Mouse (Mus musculus): Measurements from ENCODE around the gene Ssh3.
"Not testable (repeated sequence)": the region's sequence is repeated elsewhere in the genome, so short reads cannot be mapped to it uniquely, and the experiment has no call there.

The Ssh3 gene

GRCm38 (mm10) chr19:4248683-4249082 is 20.3 kb downstream of the Ssh3 start:
- not testable (repeated sequence) for DNase-seq (ENCODE audit: extremely low read depth, low read depth)

- DNase-seq (ENCODE audit: extremely low read depth, low read depth), result peak; percentile 23
Measured at GRCm38 (mm10) chr19:4247010-4247409, 22.0 kb downstream of the Ssh3 start.

DNA sequence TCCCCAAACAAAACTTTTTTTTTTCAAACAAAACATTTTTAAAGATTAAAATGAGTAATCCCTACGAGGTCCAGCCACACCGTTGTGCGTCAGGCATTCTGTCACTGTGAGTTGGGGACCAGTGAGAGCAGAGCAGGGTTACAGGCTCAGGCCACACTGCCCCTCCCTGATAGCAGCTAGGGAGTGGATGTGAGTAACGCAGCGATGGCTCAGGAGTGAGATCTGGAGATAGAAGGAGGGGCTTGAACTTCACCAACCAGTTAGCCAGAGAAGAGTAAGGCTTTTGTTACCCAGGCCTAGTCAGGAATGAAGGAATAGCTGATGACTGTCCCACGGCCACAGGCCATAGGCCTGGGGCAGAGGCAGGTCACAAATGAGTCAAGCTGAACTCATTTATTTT is 24.2 kb downstream of the Ssh3 start:
- DNase-seq (ENCODE audit: extremely low read depth, low read depth), result no peak

- DNase-seq (ENCODE audit: extremely low read depth, low read depth), result no peak
Measured at GRCm38 (mm10) chr19:4242416-4242815, 26.6 kb downstream of the Ssh3 start.

DNA sequence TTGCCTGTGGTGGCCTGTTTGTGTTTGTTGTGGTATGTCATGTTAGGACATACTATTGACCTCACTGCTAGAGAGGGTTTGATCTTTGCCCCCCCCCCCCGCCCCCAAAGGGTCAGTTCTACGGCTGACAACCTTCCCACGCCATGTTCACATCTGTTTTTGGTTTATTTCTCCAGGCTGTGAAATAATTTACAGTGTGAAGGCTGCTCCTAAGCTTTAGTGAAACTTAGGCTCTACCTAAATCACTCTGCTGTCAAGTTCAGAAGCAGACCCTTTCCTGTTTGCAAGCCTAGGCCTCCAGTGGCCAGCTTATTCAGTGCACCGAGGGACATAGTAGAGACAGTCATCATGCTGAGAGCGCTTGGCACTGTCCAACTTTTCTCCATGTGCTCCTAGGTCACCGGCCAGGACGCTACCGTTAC is 28.7 kb downstream of the Ssh3 start:
- no peak for DNase-seq (ENCODE audit: extremely low read depth, low read depth)

DNA sequence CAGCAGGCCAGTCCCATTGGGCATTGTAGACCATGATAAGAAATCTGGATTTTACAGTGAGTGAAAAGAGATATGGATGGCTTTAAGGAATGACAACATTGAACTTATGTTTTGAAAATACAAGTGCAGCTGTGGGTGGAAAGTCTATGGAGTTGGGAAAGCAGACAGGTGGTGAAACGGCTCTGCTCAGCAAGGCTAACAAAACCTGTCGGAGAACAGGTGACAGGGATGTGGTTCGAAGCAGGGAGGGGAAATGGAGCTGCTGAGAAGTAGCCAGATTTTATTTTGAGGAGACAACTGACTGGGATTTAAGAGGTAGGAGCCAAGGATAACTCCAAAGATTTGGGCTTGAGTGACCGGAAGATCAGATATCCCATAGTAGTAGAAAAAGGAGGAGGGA is 34.4 kb downstream of the Ssh3 start:
- no peak for DNase-seq (ENCODE audit: extremely low read depth, low read depth)

- DNase-seq (ENCODE audit: extremely low read depth, low read depth), result no peak
Measured at GRCm38 (mm10) chr19:4232651-4233050, 36.3 kb downstream of the Ssh3 start.

DNA sequence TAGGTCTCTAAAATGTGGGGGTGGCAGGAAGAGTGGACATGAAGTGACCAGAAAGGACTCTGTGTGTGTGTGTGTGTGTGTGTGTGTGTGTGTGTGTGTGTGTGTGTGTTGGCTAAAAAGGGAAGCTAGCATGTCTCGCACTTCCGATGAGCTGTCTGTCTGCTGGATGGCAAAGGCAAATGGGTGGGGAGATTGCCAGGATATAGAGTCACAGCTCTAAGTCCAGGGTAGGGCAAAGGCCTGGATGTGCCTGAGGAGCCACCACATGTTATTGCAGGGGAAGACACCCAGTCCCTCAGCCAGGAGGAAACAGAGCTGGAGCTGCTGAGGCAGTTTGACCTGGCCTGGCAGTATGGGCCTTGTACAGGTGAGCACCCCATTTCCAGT is 36.8 kb downstream of the Ssh3 start:
- DNase-seq (ENCODE audit: extremely low read depth, low read depth), result peak; percentile 60

GRCm38 (mm10) chr19:4231253-4232185 is 37.5 kb downstream of the Ssh3 start, which contains the start of gene Pold4:
Pold4 (plus strand) TSS chr19:4231899.
- DNase-seq (ENCODE audit: extremely low read depth, low read depth), result peak; percentile 97

GRCm38 (mm10) chr19:4230415-4230814 is 38.6 kb downstream of the Ssh3 start:
- no peak for DNase-seq (ENCODE audit: extremely low read depth, low read depth)

GRCm38 (mm10) chr19:4229451-4230076 is 39.4 kb downstream of the Ssh3 start:
- no peak for DNase-seq (ENCODE audit: extremely low read depth, low read depth)

DNA sequence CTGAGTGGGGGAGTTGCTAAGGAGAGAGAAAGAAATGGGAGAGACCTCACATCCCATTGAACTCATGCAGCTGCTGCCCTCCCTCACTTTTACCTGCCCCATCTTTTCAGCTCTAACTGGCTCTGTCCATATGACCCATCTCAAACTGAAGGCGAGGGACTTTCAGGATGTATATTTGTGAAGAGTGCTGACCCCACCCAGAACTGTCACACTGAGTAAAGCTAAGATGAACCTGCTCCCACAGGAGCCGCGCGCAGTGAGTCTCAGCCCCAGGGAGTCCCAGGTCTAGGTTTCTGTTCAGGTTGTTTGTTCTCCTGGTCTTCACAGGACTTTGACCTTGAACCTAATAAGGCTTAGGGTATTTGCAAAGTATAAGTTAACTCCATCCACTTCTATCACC is 40.1 kb downstream of the Ssh3 start:
- DNase-seq (ENCODE audit: extremely low read depth, low read depth), result no peak

DNA sequence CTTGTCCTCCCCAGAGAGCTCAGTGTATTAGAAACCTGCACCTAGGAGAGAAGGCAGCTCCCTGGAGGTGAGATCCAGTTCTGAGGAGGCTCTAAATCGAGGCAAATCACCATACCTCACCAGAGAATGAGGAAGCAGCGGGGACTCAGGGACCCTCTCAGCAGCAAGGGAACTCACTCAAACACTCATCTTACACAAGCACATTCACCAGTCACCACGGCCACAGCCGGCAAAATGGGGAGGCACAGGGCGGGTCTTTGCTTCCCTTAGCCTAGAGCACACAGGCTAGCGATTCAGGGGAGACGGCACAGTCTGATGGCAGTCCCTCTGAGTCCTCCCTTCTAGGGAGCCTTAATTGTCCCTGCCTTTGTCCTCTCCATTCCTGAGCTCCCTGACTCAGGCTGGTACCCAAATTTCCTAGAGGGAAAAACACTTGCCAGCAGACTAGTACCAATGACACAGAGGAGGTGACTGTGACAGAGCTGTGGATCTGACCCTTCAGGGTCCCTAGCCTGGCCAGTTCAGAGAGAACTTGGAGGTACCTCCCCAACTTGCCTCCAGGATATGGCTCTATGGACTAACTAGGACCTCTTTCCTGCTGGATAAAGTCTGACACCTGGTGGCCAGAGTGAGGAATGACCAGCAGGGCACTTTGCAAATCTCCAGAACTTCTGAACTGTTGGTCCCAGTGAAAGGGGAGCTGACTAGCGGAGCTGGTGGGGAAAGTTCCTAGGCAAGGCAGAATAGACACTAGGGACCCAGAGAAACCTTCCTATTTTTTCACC is 40.9 kb downstream of the Ssh3 start:
- peak; percentile 70 for DNase-seq (ENCODE audit: extremely low read depth, low read depth)

- no peak for DNase-seq (ENCODE audit: extremely low read depth, low read depth)
Measured at GRCm38 (mm10) chr19:4227446-4227845, 41.5 kb downstream of the Ssh3 start.

DNA sequence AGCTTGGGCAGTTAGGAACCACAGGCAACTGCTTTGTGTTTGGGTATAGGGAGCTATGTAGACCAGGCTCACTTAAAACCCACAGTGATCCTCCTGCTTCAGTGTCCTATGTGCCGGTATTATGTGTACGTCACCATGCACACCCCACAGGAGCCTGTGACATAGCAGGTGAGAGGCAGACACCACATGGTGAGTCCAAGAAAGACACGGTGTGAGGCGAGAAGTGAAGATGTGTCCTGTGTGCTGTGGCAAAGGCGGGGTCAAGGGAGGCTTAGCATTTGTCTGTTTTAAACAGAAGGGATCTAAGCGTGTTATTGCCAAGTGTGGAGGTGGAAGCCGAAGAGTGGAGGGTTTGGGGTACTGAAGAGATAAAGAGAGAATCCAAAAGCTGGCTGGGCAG is 42.2 kb downstream of the Ssh3 start:
- no peak for DNase-seq (ENCODE audit: extremely low read depth, low read depth)

DNA sequence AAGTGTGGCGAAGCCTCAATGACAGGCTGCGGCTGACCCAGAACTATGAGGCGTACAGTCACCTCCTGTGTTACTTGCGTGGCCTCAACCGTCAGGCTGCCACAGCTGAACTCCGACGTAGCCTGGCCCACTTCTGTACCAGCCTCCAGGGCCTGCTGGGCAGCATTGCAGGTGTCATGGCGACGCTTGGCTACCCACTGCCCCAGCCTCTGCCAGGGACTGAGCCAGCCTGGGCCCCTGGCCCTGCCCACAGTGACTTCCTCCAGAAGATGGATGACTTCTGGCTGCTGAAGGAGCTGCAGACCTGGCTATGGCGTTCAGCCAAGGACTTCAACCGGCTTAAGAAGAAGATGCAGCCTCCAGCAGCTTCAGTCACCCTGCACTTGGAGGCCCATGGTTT is 46.8 kb downstream of the Ssh3 start:
- DNase-seq (ENCODE audit: extremely low read depth, low read depth), result no peak

- no peak for DNase-seq (ENCODE audit: extremely low read depth, low read depth)
Measured at GRCm38 (mm10) chr19:4220957-4221743, 47.8 kb downstream of the Ssh3 start.

GRCm38 (mm10) chr19:4220416-4220815 is 48.6 kb downstream of the Ssh3 start:
- DNase-seq (ENCODE audit: extremely low read depth, low read depth), result no peak

- DNase-seq (ENCODE audit: extremely low read depth, low read depth), result no peak
Measured at GRCm38 (mm10) chr19:4219943-4220342, 49.0 kb downstream of the Ssh3 start.

GRCm38 (mm10) chr19:4218784-4219183 is 50.2 kb downstream of the Ssh3 start:
- no peak for DNase-seq (ENCODE audit: extremely low read depth, low read depth)

GRCm38 (mm10) chr19:4218293-4218692 is 50.7 kb downstream of the Ssh3 start:
- no peak for DNase-seq (ENCODE audit: extremely low read depth, low read depth)
